Mouse (Mus musculus) adrenal gland, postnatal 36 days (tissue): ENCODE measurements around the gene Glb1l. TPM values are rescaled to one million over a fixed set of nuclear protein-coding genes. Genes with fewer than 3 reads are reported as not detected.

Source experiments
- microRNA-seq: library from miRNA; unstranded; fragments of <30 nt; microRNA quantifications from one replicate; pipeline ENCODE4 v1.2.0, GENCODE M21; 2021
- total RNA-seq, 2 experiments: library from RNA; stranded (reverse); gene quantifications; 2 replicates each; pipeline ENCODE4 v1.2.3; 2021

Gene Glb1l
- total RNA-seq, 2 experiments from 2014 or later: 20.2 to 22.2 TPM

Small RNAs within 50 kb of the gene (microRNA-seq; reads per million reads assigned to microRNA genes)
- gene Gm27943: not detected

Other genes with a start within 250 kb of the Glb1l start
- gene Nhej1, start 85.6 kb downstream of the Glb1l start, total RNA-seq: 1 to 10 TPM; 7.1 to 7.9 TPM
- gene Slc23a3, start 76.9 kb downstream of the Glb1l start, total RNA-seq: under 1 TPM; 0.16 to 0.46 TPM
- 10 to 100 TPM; 38.0 TPM for gene Cnppd1, start 68.1 kb downstream of the Glb1l start, total RNA-seq
- gene Retreg2, start 68.0 kb downstream of the Glb1l start, total RNA-seq: 10 to 100 TPM; 81.4 to 95.7 TPM
- 10 to 100 TPM; 30.2 to 35.1 TPM for gene Zfand2b, start 42.2 kb downstream of the Glb1l start, total RNA-seq
- gene Abcb6, start 30.4 kb downstream of the Glb1l start, total RNA-seq: 10 to 100 TPM; 24.9 to 33.9 TPM
- 10 to 100 TPM; 13.7 to 16.8 TPM for gene Ankzf1, start 18.7 kb downstream of the Glb1l start, total RNA-seq
- gene Atg9a, start 18.6 kb downstream of the Glb1l start, total RNA-seq: 10 to 100 TPM; 38.0 to 43.7 TPM
- gene Stk16, start within 50 bp of the Glb1l start, total RNA-seq: 100 to 1,000 TPM in 1 of 2 experiments, 10 to 100 TPM in 1; 94.9 to 125 TPM
- gene Tuba4a, start 9.1 kb upstream of the Glb1l start, total RNA-seq: 10 to 100 TPM; 26.0 to 70.0 TPM
- gene A630095N17Rik, start 21.3 kb upstream of the Glb1l start, total RNA-seq: not detected
- 100 to 1,000 TPM in 1 of 2 experiments, 10 to 100 TPM in 1; 67.9 to 138 TPM for gene Dnajb2, start 25.6 kb upstream of the Glb1l start, total RNA-seq
- 10 to 100 TPM; 38.2 to 54.2 TPM for gene Ptprn, start 53.7 kb upstream of the Glb1l start, total RNA-seq
- gene Resp18, start 67.6 kb upstream of the Glb1l start, total RNA-seq: 100 to 1,000 TPM in 1 of 2 experiments, 10 to 100 TPM in 1; 90.7 to 118 TPM
- 100 to 1,000 TPM in 1 of 2 experiments, 10 to 100 TPM in 1; 88.1 to 112 TPM for gene Dnpep, start 107.2 kb upstream of the Glb1l start, total RNA-seq
- gene Des, start 149.5 kb upstream of the Glb1l start, total RNA-seq: 10 to 100 TPM; 18.6 to 19.5 TPM
- 10 to 100 TPM in 1 of 2 experiments, 1 to 10 TPM in 1; 9.8 to 10.8 TPM for gene Speg, start 164.5 kb upstream of the Glb1l start, total RNA-seq
- 10 to 100 TPM; 58.7 to 72.1 TPM for gene Gmppa, start 225.1 kb upstream of the Glb1l start, total RNA-seq
- 1 to 10 TPM; 3.1 to 4.8 TPM for gene Asic4, start 239.6 kb upstream of the Glb1l start, total RNA-seq